Mouse (Mus musculus) cerebellum, adult 11 months (tissue): ENCODE measurements at regions not wholly inside any gene's neighbourhood (a gene's known extent, or its start where the extent isn't known, plus 50 kb on each side); places are given as distances from the start of the nearest gene placed in this dataset.
"Not testable (repeated sequence)": the region's sequence is repeated elsewhere in the genome, so short reads cannot be mapped to it uniquely, and the experiment has no call there.

ENCODE experiments used
- DNase-seq: peaks from one replicate; pipeline ENCODE4 v3.0.0; 2022

- DNase-seq, result not testable (repeated sequence)
These were observed 455.5 kb downstream of the Plxdc2 start for GRCm38 (mm10) chr2:16811401-16812281.

- DNase-seq, result no peak
These were observed 464.3 kb downstream of the Plxdc2 start for GRCm38 (mm10) chr2:16820442-16820841.

DNA sequence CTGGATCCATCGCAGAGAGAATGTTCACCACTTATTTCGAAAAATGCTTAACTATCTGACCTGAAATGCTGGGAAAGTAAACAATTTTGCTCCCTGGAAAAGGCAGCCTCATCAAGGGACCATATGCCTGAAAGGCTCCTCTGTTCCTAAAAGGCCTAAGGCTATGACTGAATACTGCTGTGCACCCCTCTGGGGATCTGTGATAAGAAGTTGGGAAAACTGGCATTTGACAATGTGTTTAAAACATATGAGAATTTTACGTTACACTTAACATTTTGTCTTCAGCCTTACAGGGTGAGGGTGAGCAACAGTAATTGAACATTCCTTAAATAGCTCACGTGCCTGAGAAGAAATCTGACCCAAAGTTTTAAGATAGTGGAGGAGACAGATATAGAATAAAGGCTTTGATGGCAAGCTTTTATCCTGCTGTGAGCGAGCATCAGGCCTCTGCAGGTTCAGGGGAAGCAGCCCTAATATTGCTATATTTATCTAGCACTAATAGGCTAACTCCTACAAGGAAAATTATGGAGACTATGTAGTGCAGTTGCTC is 468.7 kb downstream of the Plxdc2 start:
- DNase-seq, result no peak

DNA sequence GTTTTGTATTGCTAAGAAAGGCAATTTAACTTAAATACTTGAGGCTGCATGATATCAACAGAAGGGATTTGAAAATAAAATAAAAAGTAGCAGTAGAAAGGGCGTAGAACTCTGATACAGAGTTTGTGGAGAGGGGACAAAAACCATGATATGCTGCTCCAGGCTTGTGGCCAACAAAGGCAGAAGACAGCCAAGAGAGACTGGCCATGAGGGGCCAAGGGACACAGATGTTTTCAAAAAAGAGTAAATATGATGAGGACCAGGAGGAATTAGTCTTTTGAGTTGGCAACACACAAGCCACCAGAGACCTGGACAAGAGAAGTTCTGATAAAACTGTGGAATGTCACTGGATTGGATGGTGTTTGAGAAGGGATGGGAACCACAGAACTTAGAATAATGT is 471.2 kb downstream of the Plxdc2 start:
- no peak for DNase-seq

- DNase-seq, result no peak
These were observed 479.9 kb downstream of the Plxdc2 start for GRCm38 (mm10) chr2:16835960-16836359.

GRCm38 (mm10) chr2:16838718-16839117 is 482.6 kb downstream of the Plxdc2 start:
- no peak for DNase-seq

DNA sequence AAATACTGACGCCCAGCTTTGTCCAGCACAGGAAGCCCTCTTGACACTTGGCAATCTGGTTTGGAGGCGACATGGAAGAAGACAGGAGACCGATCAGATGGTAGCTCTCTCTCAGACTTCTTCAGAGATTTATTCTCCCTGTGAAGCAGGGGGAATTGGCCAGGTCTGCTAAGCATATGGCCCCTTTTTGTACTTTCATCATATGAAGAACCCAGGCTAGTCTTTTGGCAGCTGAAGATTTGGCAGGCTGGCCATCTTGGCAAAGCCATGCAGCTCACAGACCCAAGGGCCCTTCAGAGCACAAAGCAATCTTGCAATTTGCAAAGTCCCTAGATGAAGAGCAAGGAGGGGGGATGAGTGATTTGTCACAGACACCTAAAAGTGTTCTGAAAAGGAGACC is 493.8 kb downstream of the Plxdc2 start:
- DNase-seq, result peak; percentile 43

GRCm38 (mm10) chr2:16860056-16860455 is 504.0 kb downstream of the Plxdc2 start:
- DNase-seq, result no peak

- DNase-seq, result no peak
These were observed 510.2 kb downstream of the Plxdc2 start for GRCm38 (mm10) chr2:16866163-16866852.

GRCm38 (mm10) chr2:16892381-16892780 is 536.3 kb downstream of the Plxdc2 start:
- DNase-seq, result not testable (repeated sequence)

GRCm38 (mm10) chr2:16909246-16910038 is 553.3 kb downstream of the Plxdc2 start:
- no peak for DNase-seq

DNA sequence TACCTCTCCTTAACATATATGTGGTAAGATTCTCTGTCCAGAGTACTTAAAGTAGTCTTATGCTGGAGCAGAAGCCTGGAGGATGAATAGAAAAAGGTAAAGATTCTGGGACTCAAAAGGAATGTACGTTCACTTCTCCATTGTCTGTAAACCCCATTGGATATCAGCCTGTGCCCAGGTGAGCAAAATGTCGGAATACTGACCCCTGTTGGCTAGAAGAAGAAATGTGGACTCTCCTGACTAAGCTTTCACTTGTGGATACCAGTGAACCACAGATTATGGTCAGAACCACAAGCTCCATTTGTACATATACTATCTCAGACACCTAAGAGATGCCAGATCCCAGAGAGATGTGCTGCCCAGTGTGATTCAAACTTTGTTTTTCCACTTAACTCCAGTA is 558.5 kb downstream of the Plxdc2 start:
- peak; percentile 1 for DNase-seq

DNA sequence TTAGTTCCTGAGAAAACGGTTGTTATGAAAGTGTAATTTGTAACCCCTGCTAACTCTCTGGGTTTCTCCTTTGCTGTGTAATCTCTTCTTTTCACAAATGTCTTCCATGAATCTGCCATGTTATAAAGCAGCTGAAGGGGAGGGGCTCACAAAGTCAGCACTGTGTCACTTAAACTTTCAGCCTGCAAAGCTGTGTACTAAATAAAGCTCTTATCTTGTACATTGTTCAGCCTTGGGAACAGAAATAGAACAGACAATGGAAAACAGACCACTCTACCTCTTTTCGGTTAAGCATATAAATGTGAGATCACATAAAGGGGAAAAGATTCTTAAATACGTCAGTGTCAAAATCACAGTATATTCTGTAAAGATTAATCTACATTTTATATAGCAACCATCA is 573.9 kb downstream of the Plxdc2 start:
- DNase-seq, result no peak

DNA sequence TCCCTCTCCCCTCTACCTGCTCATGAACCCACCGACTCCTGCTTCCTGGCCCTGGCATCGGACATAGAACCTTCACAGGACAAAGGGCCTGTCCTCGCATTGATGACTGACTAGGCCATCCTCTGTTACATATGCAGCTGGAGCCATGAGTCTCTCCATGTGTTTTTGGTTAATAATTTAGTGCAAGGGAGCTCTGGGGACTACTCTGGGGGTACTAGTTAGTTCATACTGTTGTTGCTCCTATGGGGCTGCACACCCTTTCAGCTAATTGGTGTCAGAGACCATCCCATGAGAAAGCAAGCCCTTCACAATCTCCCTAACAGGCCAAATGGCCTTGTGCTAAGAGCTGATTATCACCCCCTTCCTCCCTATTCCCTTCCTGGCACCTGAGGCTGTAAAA is 603.3 kb downstream of the Plxdc2 start:
- DNase-seq, result no peak

- DNase-seq, result no peak
These were observed 621.3 kb downstream of the Plxdc2 start for GRCm38 (mm10) chr2:16977380-16977779.

GRCm38 (mm10) chr2:16982823-16983222 is 626.7 kb downstream of the Plxdc2 start:
- no peak for DNase-seq

DNA sequence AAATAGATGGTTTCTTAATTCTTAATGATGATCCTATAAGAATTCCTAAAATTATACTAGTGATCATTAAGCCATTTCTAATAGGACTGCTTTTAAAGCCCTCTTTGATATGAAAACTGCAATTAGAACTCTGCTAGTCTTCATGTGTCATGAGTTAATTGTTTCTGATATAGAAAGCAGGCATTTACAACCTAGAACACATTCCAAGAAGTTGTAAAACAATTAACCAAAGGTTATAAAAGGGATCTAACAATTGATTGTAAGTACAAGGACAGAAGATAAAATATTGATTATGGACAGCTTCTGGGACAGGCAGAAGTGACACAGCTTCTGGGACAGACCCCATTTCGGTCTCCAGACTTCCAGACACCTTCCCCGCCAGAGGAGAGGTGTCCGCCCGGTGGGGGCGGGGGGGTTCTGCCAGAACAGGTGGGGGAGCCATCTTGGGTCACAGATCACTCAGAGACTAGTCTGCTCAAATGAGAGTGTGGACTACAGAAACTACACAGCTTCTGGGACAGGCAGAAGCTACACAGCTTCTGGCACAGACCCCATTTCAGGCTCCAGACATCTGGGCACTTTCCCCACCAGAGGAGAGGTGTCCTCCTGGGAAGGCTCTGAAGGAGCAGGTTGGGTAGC is 627.6 kb downstream of the Plxdc2 start:
- DNase-seq, result no peak
